Mouse (Mus musculus) mouse embryonic stem cell (cell line): ENCODE data around the gene Hist1h4f.
"Not testable (repeated sequence)": the region's sequence is repeated elsewhere in the genome, so short reads cannot be mapped to it uniquely, and the experiment has no call there.

Source experiments
- in situ Hi-C, 2 experiments: fragments of 300-500 bp; cut with MboI; formaldehyde crosslinking; loops; 1 replicate in 1 of 2; 3 replicates in 1 of 2; pipeline ENCODE4 v1.14.3; 2019 to 2020; ENCODE audit warnings: low sequenced_read_pairs in 2 of 2, low pct_unique_long_range_greater_than_20kb in 1 of 2, mixed read lengths in 1 of 2; ENCODE audit not compliant: unreplicated experiment in 1 of 2

Hist1h4f gene

GRCm38 (mm10) chr13:23551146-23551834 lies at the start of gene Hist1h4f:
Hist1h4f (minus strand) TSS chr13:23551648.
- in situ Hi-C loops = not testable (repeated sequence)

- in situ Hi-C loops = loop anchor here (5.0 to 10.0 kb wide), 2 partner anchors 166 to 173 kb away; partner anchors contain the start of gene Abt1 (in 1 of the 2)
Measured at GRCm38 (mm10) chr13:23597957-23598356, 46.5 kb upstream of the Hist1h4f start.

- in situ Hi-C loops = loop anchor here (5.0 to 10.0 kb wide), 2 partner anchors 163 to 171 kb away; partner anchors contain the start of gene Abt1 (in 1 of the 2)
Measured at GRCm38 (mm10) chr13:23595622-23596372, 44.3 kb upstream of the Hist1h4f start.

DNA sequence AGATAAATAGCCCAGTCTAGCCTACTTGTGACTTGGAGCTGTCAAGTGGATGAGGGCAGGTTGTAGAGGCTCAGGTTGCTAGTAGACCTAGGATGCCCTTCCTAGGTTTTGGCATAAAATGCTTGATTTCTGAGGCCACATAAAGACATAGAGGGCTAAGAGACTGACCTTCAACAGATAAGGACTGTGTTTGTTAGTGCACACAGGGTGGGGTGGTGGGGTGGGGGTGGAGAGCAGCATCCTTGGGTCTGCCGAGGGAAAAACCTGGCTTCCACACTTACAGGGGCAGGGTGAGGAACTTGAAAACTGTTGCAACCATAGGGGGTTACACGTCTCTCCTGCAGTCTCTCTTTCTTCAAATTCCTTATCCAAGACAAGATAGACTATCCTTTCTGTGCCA lies 43.7 kb upstream of the Hist1h4f start:
- in situ Hi-C loops = loop anchor here (5.0 to 10.0 kb wide), 2 partner anchors 163 to 170 kb away; partner anchors contain the start of gene Abt1 (in 1 of the 2)

DNA sequence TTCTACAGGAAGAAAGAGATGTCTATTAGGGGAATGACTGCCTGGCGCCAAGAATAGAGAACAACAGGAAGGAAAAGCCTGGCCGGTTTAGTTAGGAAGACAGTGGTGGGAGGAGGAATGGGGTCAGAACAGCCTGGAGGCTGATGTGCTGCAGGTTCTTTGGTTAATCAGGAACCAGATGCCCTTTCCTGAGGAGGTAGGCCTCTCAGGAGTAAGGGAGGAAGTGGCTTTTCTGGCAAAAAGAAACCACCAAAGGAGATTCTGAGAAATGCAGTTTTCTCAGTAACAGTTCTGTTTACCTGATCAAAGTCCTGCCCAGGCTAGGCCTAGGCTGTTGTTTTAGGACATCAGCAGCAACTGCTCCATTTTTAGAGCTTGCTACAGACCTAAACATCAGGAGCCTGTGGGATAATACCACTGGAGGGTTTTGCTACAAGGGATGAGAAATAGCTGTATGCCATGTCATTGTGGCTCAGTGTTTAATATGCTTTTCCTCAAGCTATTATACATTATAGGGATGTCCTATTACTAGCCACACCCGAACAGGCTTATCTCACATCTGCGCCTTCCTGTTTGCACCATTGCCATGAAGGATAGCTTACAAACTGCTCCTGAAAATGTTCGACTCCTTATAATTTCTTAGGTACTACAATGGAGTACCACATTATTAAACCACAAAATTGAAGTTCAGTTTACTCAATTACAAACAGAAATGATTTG lies 41.8 kb upstream of the Hist1h4f start:
- in situ Hi-C loops = loop anchor here in 1 of 2 experiments (10.0 kb wide), 1 partner anchor 168 kb away; the partner anchor contains the start of gene Abt1

DNA sequence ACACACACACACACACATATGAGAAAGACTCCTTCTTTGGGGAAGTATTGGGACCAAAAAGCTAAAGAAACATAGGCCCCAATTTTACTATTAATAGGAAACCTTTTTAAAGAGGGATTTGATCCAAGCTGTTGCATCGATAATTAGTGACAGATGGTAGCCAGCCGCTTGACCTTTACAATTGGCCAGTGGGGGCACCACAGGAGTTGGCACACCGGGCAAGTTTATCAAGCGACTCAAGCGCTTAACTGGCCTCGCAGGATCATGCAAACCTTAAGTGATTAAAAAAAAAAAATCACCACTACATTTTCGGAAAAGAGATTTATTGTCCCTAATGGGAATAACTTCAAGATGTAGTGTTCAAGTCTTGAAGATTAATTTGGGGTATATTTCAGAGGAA lies 41.2 kb upstream of the Hist1h4f start:
- in situ Hi-C loops = loop anchor here in 1 of 2 experiments (10.0 kb wide), 1 partner anchor 168 kb away; the partner anchor contains the start of gene Abt1

GRCm38 (mm10) chr13:23591886-23592285 lies 40.4 kb upstream of the Hist1h4f start:
- in situ Hi-C loops = loop anchor here in 1 of 2 experiments (10.0 kb wide), 1 partner anchor 167 kb away; the partner anchor contains the start of gene Abt1

DNA sequence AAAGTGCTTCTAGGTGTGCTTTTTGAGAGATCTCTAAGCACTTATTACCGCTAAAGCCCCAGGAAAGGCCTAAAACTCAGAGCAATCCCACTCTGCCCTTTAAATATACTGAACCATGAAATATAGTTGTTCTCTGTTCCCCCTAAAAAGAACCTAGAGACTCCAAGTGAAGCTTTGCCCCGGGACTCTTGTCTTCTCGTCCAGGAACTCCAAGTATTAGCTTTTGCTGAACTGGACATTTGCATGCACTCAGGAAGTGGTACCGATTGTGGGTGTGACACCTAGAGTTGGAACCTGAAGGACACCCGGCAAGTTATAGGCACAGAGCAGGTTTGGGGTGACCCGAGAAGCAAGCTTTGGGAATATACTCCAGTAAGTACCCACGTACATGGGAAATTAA lies 39.8 kb upstream of the Hist1h4f start:
- in situ Hi-C loops = loop anchor here in 1 of 2 experiments (10.0 kb wide), 1 partner anchor 166 kb away; the partner anchor contains the start of gene Abt1

- in situ Hi-C loops = no loop called here
Measured at GRCm38 (mm10) chr13:23586940-23587225, 35.4 kb upstream of the Hist1h4f start.

DNA sequence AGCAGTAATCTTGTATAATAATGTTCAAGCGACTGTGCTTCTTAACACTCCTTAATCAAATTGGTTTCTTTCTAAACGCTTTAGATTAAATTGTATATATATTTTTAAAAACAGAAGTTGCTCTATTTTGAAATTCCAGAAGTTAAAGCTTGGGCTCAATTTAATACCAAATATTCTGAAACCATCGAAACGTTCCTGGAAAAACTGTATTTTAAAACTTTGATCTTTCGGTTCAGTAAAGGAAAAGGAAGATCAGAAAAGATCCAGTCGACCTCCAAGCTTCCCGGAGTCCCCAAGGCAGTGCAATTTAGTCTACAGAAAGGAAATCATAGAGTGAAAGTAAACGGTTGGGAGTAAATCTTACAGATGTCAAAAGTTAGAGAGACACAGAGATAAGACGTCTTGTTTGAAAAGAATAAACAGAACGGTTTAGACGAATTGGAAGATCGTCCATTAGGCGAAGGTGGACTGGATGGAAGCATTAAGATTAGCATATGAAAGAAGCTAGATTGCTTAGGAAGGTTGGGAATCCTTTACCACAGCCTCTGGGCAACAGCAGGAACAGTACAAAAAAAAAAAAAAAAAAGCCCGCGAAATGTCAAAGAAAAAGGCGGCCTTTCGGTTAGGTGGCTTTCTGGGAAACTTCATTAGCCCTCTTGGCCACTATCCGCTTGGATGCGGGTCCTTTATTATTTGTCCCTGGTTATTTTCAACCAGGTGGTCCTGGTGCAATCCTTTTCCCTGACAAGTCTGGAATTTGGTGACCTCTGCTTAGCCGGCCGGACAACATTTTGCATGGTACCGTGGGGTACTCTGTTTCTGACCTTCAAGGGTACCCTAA lies 34.9 kb upstream of the Hist1h4f start:
- in situ Hi-C loops = no loop called here

DNA sequence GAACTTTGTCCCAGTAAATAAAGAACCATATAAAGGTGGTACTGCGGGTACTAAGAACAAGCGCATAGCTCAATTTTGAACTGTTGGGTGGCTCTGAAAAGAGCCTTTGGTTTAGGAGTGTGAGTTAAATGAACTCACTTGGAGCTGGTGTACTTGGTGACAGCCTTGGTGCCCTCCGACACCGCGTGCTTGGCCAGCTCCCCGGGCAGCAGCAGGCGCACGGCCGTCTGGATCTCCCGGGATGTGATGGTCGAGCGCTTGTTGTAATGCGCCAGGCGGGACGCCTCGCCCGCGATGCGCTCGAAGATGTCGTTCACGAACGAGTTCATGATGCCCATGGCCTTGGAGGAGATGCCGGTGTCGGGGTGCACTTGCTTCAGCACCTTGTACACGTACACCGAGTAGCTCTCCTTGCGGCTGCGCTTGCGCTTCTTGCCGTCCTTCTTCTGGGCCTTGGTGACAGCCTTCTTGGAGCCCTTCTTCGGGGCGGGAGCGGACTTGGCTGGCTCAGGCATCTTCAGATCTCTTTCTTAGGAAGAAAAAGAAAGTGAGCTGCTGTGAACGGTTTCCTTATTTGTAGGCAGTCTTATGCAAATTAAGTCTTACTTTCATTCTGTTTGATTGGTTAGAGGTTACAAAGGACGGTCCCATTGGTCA lies 34.1 kb upstream of the Hist1h4f start:
- in situ Hi-C loops = not testable (repeated sequence)

DNA sequence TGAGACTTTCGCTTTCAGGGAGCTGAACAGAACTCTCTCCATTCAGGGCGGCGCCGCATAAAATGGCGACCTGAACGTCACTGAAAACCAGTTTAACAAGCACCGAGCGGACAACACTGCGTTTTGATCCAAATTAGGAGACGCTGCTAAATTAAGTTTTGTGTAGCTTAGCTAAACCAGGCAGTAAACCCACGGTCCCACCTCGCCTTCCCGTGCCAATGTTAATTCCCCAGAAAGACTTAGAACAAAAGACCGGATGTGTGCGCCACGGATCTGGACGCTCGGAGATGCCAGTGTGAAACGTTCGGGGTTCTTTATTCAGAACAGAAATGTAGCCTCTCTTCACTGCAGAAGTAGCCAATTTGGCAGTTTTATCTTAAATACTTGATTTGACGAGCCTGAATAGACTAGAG lies 33.6 kb upstream of the Hist1h4f start:
- in situ Hi-C loops = no loop called here

- in situ Hi-C loops = no loop called here
Measured at GRCm38 (mm10) chr13:23584331-23584730, 32.9 kb upstream of the Hist1h4f start.

- in situ Hi-C loops = no loop called here
Measured at GRCm38 (mm10) chr13:23583387-23584068, 32.1 kb upstream of the Hist1h4f start.

DNA sequence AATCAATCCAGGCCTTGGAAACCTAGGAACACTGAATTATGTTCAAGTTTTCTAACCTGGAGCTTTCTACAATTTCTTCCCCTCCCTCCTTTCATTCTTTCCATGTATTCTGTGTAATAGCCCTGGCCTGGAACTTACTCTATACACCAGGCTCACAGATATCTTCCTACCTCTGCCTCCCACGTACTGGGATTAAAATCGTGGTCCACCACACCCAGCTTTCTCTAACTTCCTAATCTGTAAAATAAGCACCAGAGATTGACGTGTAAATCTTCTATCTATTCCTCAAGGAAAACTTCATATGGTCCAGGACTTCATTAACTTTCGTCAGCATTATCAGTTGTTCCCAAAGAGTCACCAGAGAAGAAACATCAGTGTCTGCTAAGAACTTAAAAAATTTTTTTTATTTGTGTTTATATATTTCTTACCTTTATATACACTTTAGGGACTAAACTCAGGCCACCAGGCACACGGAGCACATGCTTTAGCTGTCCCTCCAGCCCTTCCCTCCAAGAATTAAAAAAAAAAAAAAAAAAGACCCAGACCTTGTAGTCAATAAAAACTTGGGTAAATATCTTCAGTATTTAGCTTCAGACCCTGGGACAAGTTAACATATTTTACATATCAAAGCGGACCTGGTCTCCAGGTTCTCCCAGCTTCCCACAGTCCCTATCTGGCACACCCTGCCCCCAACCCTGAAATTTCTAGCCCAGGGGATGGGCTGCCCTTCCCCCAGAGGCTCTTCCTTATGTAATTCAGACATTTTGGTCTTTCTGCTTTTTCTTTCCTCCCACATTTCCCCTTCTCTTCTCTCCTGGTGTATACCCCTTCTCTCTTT lies 31.0 kb upstream of the Hist1h4f start:
- in situ Hi-C loops = no loop called here
